Mouse (Mus musculus) limb, embryonic 11.5 days (tissue): ENCODE data around the gene Opcml. TPM values are rescaled to one million over a fixed set of nuclear protein-coding genes. Genes with fewer than 3 reads are reported as not detected.

ENCODE experiments used
- ATAC-seq: fragments of 200-750 bp; cut with Nextera tagmentation; 2 replicates; pipeline ENCODE4 v1.8.0; 2017; ENCODE audit warnings: low read depth; ENCODE audit not compliant: insufficient number of reproducible peaks, low FRiP score, low TSS enrichment
- DNase-seq: peaks from one replicate; pipeline ENCODE4 v3.0.0-alpha.2; 2015; ENCODE audit warnings: low spot score
- H3K27ac ChIP-seq: fragments of 300-500 bp; sonication (generic); replicated peaks from 2 replicates; pipeline ENCODE4 v1.5.1; 2014; ENCODE audit warnings: low read depth, mild to moderate bottlenecking, low read length
- H3K27me3 ChIP-seq: fragments of 300-500 bp; sonication (generic); 2 replicates; pipeline ENCODE4 v1.6.1; 2014; ENCODE audit warnings: mild to moderate bottlenecking, low read length, mixed read lengths; ENCODE audit not compliant: control insufficient read depth, insufficient read depth
- H3K36me3 ChIP-seq: fragments of 300-500 bp; sonication (generic); 2 replicates; pipeline ENCODE4 v1.6.1; 2014; ENCODE audit warnings: mild to moderate bottlenecking, low read length, moderate library complexity, mixed read lengths; ENCODE audit not compliant: control insufficient read depth, insufficient read depth
- H3K4me1 ChIP-seq: fragments of 300-500 bp; sonication (generic); 2 replicates; pipeline ENCODE4 v1.6.1; 2014; ENCODE audit warnings: low read length, mixed read lengths; ENCODE audit not compliant: control insufficient read depth, insufficient read depth
- H3K4me2 ChIP-seq: fragments of 300-500 bp; sonication (generic); 2 replicates; pipeline ENCODE4 v1.6.1; 2014; ENCODE audit warnings: low read depth, mild to moderate bottlenecking, moderate library complexity; ENCODE audit not compliant: severe bottlenecking
- H3K4me3 ChIP-seq: fragments of 300-500 bp; sonication (generic); 2 replicates; pipeline ENCODE4 v1.5.1; 2014; ENCODE audit warnings: low read depth, low read length
- H3K9ac ChIP-seq: fragments of 300-500 bp; sonication (generic); 2 replicates; pipeline ENCODE4 v1.6.1; 2014; ENCODE audit warnings: mild to moderate bottlenecking, low read length
- H3K9me3 ChIP-seq: fragments of 300-500 bp; sonication (generic); 2 replicates; pipeline ENCODE4 v1.6.1; 2016; ENCODE audit warnings: low read length; ENCODE audit not compliant: control insufficient read depth
- WGBS: fragments of 180-500 bp; shearing (Covaris S2); extraction: QIAGEN DNeasy Blood & Tissue Kit; methylation state at CpG from one replicate; pipeline ENCODE4 v1.1.7; 2014; 5-methylcytosine and 5-hydroxymethylcytosine counted together
- polyA plus RNA-seq: library from polyadenylated mRNA; unstranded; fragments of >200 nt; fragmentation: Nextera tagmentation; extraction: Ambion mirVana; gene quantifications from 2 replicates; pipeline ENCODE4 v1.2.1, GENCODE M21; 2014

The Opcml gene
- polyA plus RNA-seq, 1 experiment from 2014 or later: 0.20 TPM

DNA sequence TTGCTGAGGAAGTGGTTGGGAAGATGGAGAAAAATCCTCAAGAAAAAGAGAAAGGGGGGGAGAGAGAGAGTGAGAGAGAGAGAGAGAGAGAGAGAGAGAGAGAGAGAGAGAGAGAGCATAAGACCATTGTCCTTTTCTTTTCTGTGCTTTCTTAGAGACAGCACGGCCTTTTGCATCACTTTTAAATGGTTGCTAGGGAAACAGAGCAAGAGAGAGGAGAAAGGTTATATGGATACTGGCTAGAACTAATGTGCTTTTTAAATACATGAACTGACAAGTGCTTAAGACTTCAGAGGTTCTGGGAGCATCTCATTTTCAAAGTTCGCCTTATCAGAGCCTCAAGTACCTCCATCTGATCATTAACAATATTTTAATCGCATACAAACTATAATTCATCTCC lies 804.5 kb downstream of the Opcml start:
- H3K4me2 ChIP-seq: no peak overlapping the region
- H3K4me1 ChIP-seq: no peaks in the 10 kb centered on the region
- H3K27ac ChIP-seq: no peak overlapping the region
- 91% methylated on average over 3 of the region's 3 CpGs for WGBS
- no peaks in the 10 kb centered on the region for H3K9me3 ChIP-seq
- H3K4me3 ChIP-seq: no peak overlapping the region
- DNase-seq (no peak), ATAC-seq (no peak)
- no peaks in the 10 kb centered on the region for H3K27me3 ChIP-seq
- H3K36me3 ChIP-seq: no peaks in the 10 kb centered on the region
- no peak overlapping the region for H3K9ac ChIP-seq

DNA sequence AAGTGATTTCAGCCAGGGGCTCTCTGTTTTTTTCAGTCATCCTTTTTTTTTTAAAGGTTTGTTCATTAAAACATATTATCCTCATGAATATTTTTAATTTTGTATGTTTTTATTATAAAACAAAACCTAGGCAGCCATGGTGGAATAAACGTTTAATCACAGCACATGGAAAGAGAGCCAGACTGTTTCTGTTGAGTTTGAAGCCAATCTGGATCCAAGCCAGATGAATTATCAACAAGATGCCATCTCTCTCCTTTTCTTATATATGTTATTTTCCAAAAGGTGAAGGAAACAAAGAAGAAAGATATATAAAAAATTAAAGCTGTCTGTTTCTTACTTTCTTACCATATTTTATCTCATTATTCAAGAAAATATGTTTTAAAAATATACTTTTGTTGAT lies 815.0 kb downstream of the Opcml start:
- 89% methylated on average over 1 of the region's 1 CpGs for WGBS
- Histone ChIP-seq H3K27ac (no peak overlapping the region), H3K9ac (no peak overlapping the region), H3K36me3 (no peaks in the 10 kb centered on the region), H3K4me2 (no peak overlapping the region), H3K4me1 (no peaks in the 10 kb centered on the region), H3K27me3 (no peaks in the 10 kb centered on the region), H3K4me3 (no peak overlapping the region), H3K9me3 (no peaks in the 10 kb centered on the region)
- DNase-seq (no peak), ATAC-seq (no peak)

DNA sequence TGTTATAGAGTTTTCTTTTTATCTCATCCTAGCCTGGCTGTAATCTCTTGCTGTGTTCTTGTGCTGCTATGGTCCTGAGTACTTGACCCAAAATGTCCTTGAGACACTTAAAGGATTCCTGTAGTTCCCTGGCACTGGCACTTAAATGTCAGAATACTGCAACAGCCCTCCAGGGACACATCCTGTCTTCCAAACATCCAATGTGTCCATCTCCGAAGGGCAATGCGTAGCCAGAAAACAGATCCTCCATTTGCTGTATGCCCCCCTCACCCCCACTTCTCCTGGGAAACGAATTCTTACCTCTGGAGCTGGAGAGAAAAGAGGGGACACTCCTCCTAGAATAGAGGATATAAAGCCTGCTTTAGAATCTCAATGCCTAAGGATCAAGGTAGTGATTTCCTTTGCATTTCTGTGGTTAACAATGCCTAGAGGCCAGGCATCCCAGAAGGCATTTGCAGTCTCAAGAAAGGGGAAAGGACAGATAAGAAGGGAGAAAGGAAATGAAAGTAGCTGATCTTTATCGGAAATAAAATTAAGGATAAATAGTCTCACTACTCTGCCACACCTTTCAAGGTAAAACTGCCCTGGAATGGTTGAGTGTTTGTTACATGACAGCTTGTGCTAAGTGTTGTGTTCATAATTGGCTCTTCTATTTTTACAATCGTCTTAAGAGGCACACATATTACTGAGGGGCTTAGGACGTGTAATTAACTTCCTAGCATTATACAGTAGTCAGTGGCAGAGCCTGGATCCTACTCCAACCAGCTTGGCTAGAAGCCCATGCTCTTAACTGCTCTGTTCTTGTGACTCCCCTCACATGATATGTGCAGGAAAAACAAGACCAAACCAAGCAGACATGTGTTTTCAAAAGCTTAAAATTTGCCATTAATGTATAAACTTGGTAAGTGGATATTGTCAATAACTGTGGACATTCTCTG lies 823.4 kb downstream of the Opcml start:
- 45% methylated on average over 6 of the region's 6 CpGs for WGBS
- ATAC-seq: no peak
- DNase-seq: no peak

DNA sequence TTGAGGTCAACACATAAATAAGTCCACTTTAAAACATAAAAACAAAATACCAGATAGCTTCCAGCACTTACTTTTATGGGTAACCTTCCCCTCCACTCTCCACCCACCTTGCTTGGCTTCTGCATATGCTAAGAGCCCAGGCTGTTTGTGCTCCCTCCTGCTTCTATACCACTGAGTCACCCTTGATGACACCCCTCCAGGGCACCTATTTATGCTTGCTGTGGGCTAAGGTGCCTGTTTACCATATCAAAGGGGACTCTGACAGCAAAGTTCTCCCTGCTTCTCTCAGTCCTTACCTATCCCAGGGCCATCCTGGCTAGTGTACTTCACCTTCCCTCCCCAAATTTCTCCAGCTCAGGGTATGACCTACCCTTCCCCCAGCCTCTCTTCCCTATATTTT lies 824.9 kb downstream of the Opcml start:
- no peak for DNase-seq
- no peak for ATAC-seq
- no peak overlapping the region for H3K4me3 ChIP-seq

More for the DNA sequence above, 823.4 kb downstream of the Opcml start:
- Histone ChIP-seq H3K4me1 (no peaks in the 10 kb centered on the region), H3K9ac (no peak overlapping the region), H3K27me3 (no peaks in the 10 kb centered on the region), H3K4me3 (no peak overlapping the region), H3K27ac (no peak overlapping the region), H3K4me2 (no peak overlapping the region), H3K9me3 (no peaks in the 10 kb centered on the region), H3K36me3 (no peaks in the 10 kb centered on the region)

DNA sequence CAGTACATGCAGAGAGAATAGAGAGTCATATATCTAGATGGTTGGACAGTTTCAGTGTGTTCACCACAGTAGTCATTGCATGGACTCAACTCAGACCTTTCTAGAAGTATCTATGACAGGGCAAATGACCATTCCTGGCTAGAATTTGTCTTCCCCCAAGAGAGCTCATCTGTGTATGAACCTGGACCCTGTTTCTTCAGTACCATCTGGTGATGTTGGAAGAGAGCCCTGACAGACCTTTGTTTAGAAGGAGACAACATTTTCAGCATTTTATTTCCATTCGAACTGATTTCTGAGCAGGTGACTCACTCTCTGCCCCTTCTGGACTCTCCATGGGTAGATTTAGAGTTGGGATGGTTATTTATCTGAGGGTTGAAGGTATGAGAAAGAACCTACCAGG lies 827.1 kb downstream of the Opcml start:
- Histone ChIP-seq H3K27ac (no peak overlapping the region), H3K9me3 (no peaks in the 10 kb centered on the region), H3K4me2 (no peak overlapping the region), H3K36me3 (no peaks in the 10 kb centered on the region), H3K4me1 (no peaks in the 10 kb centered on the region), H3K4me3 (no peak overlapping the region), H3K27me3 (no peaks in the 10 kb centered on the region), H3K9ac (no peak overlapping the region)
- WGBS: 90% methylated on average over 1 of the region's 1 CpGs
- ATAC-seq (no peak), DNase-seq (no peak)

More for the DNA sequence above, 824.9 kb downstream of the Opcml start:
- no peaks in the 10 kb centered on the region for H3K36me3 ChIP-seq
- H3K4me1 ChIP-seq: no peaks in the 10 kb centered on the region
- no peak overlapping the region for H3K4me2 ChIP-seq
- H3K9ac ChIP-seq: no peak overlapping the region
- no peaks in the 10 kb centered on the region for H3K27me3 ChIP-seq
- no peak overlapping the region for H3K27ac ChIP-seq
- H3K9me3 ChIP-seq: no peaks in the 10 kb centered on the region

DNA sequence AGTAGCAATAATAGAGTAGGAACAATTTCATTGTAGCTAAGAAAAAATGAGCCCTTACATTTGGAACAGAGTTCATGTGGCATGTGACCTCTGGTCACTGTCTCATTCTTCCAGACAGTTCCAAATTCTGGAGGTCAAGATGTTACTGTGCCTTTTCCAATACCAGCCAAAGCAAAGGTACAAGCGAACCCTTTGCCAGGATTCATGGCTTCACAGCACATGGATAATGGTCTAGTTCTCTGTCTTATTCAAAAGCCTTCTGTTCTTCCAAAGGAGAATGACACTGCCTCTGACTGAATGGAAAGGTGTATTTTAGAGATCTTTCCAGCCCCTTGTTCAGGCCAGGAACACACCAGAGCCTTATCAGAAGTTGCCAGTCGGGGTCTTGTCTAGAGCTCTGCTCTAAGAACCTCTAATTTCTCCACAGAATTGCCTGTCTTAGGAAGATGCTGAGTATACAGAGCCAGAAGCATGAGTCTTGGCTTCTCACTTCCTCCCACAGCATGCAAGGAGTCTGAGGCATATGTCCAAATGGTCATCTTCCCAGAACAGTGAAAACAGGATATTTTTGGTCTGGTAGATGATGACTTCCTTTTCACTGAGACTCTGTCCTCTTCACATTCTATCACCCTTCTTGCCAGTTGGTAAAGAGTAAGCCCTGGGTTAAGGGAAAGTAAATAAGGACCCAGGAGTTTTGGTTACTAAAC lies 827.8 kb downstream of the Opcml start:
- Histone ChIP-seq H3K4me2 (no peak overlapping the region), H3K27ac (no peak overlapping the region), H3K36me3 (no peaks in the 10 kb centered on the region), H3K9ac (no peak overlapping the region), H3K4me3 (no peak overlapping the region), H3K4me1 (no peaks in the 10 kb centered on the region), H3K9me3 (no peaks in the 10 kb centered on the region), H3K27me3 (no peaks in the 10 kb centered on the region)
- WGBS: 88% methylated on average over 2 of the region's 2 CpGs
- DNase-seq (no peak), ATAC-seq (no peak)

DNA sequence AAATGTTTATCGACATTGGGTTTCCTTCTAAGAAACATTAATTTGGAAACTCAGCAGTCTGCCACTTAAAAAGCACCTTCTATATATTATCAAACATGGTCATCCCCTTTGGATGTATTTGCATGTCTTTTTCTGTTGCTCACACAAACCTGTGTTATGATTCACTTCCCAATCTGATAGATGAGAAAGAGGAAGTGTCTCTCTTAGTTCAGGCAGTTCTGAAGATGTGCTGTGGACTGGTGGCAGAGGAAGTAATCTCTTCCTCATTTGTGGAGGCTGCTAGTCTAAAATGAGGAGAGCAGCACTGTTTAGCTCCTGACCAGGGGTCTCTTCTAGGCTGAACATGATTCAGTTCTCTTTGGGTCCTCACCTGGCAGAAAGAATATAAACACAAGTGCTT lies 831.4 kb downstream of the Opcml start:
- no peaks in the 10 kb centered on the region for H3K36me3 ChIP-seq
- H3K27ac ChIP-seq: no peak overlapping the region
- H3K27me3 ChIP-seq: no peaks in the 10 kb centered on the region
- no peak overlapping the region for H3K4me3 ChIP-seq
- no peak for ATAC-seq
- no peaks in the 10 kb centered on the region for H3K4me1 ChIP-seq
- H3K9me3 ChIP-seq: no peaks in the 10 kb centered on the region
- no peak for DNase-seq
- 100% methylated on average over 1 of the region's 1 CpGs for WGBS
- H3K9ac ChIP-seq: no peak overlapping the region
- no peak overlapping the region for H3K4me2 ChIP-seq

DNA sequence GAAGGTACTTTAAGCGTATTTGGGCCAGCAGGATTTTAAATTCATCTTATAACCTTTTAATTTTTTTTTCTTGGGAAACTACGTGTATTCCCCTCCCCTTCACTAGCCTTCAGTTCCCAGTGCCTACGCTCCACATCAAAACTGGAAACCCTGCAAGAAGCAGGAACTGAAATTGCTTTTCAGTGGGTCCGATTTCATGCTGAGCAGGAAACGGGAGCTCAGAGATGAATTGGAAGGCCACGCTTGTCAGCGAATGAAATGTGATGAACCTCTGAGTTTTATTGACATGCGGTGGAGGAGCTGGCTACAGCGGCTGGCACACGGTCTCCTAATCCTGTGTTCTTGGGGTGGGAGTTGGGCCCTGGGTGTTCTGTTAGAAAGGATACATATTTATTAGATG lies 834.3 kb downstream of the Opcml start:
- no peak for DNase-seq

More for the DNA sequence above, 834.3 kb downstream of the Opcml start:
- H3K4me3 ChIP-seq: no peak overlapping the region
- no peak for ATAC-seq
- H3K27me3 ChIP-seq: no peaks in the 10 kb centered on the region
- WGBS: 50% methylated on average over 10 of the region's 10 CpGs
- no peak overlapping the region for H3K4me2 ChIP-seq
- H3K36me3 ChIP-seq: no peaks in the 10 kb centered on the region
- H3K9me3 ChIP-seq: no peaks in the 10 kb centered on the region
- H3K27ac ChIP-seq: no peak overlapping the region
- H3K9ac ChIP-seq: no peak overlapping the region
- no peaks in the 10 kb centered on the region for H3K4me1 ChIP-seq
